Mouse (Mus musculus) kidney, postnatal 10 days (tissue): ENCODE results near the gene Pop4.

Experiments
- DNase-seq: peaks from one replicate; pipeline ENCODE4 v3.0.0; 2021; ENCODE audit warnings: mixed read lengths

Gene Pop4

DNA sequence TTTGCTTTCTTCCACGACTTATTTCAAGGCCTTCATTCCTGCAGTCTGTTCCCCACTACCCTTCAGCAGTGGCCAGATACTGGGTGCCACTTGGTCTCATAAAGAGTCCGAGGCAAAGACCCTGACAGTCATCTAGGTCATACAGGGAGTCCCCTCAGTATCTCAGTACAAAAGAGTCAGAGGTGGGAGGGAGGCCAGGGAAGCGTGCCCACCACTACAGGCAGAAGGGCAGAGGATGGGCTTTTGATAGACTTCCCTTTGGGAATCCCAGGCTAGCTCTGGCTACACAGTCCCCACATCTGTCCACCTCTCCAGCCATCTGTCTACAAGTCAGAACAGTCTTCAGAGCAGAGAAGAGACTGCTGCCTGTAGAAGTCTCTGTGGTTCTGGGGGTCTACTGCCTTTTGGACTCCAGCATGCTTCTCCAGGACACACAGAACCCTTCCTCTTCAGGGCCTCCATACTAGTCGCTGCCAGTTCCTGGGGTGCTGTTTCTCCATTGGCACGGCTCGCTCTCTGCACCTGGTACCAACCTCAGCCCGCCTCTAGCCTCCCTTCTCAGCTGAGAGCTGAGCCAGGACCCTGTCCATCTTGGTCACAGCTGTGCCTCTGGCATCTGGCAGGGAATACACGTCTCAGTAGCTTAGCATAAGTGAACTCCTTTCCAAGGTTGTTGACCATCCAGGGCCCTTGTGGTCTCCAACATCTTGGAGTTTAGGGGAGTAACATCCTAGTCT lies 52.4 kb downstream of the Pop4 start:
- no peak for DNase-seq

- DNase-seq, result peak; percentile 87
Observed at GRCm38 (mm10) chr7:38217417-38218171, 53.6 kb downstream of the Pop4 start.

DNA sequence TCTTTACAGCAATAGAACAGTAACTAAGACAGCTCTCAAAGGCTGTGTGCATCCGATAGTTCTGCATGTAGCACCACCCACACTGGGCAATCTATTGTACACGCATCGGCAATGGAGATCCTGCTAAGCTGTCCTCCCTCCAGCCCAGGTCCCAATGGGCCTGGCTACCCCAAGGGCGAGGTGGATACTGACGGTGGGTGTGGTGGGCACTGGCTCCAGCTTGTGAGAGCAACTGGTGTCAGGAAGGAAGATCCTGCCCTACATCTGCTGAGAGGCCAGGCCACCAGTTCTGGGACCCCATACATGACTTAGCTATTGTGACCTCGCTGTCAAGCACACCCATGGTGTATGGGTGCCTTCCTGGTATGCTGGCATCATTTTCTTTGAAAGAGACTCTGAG lies 55.5 kb downstream of the Pop4 start:
- DNase-seq, result no peak

GRCm38 (mm10) chr7:38215281-38215680 lies 55.9 kb downstream of the Pop4 start:
- no peak for DNase-seq

GRCm38 (mm10) chr7:38214473-38215214 lies 56.6 kb downstream of the Pop4 start:
- no peak for DNase-seq

GRCm38 (mm10) chr7:38212651-38213062 lies 58.6 kb downstream of the Pop4 start:
- DNase-seq, result no peak
